Mouse (Mus musculus) kidney, postnatal 25 days (tissue): ENCODE measurements around the gene Ppp1r21.
A peak's percentile ranks its signal among the peaks of the same experiment; 100 is the strongest.

ENCODE experiments used
- DNase-seq, 2 experiments: peaks; one replicate each; pipeline ENCODE4 v3.0.0; 2021; ENCODE audit warnings: mixed read lengths in 2 of 2

Ppp1r21 gene

DNA sequence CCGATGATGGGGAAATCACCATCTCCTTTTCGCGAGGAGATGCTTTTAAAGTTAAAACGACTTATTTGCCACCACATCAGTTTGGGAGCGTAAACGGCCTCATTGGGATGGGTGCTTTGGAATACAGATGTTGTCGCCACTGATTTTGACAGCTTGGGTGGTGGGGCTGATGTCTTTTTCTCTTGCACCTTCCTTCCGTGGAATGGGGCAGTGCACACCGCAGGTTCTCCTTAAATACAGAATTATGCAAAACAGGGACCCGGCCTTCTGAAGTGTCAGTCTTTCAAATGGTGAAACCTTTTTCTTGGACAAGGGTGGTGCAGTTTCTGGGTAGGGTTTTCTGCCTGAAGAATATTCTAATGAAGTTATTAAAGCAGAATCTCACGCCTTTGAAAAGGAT, 749 bp downstream of the Ppp1r21 start:
- no peak for DNase-seq

DNA sequence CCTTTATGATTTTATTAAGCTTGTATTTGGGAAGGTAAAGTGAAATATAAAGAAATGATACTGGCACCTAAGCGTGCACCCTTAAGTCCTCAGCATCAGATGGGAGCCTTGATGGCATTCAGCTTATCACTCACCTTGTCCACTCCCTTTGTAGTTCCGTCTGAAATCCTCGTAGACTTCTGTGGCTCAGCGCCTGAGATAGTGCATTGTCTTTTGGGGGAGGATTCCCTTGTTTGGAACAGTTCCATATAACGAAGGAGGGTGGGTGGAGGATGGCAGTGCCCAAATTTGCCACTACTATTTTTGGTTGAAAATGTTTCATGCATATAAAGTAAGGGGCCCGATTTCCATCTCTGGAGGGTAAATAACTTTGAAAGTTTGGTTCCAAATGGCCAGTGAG, 1.3 kb downstream of the Ppp1r21 start:
- DNase-seq, result no peak

DNA sequence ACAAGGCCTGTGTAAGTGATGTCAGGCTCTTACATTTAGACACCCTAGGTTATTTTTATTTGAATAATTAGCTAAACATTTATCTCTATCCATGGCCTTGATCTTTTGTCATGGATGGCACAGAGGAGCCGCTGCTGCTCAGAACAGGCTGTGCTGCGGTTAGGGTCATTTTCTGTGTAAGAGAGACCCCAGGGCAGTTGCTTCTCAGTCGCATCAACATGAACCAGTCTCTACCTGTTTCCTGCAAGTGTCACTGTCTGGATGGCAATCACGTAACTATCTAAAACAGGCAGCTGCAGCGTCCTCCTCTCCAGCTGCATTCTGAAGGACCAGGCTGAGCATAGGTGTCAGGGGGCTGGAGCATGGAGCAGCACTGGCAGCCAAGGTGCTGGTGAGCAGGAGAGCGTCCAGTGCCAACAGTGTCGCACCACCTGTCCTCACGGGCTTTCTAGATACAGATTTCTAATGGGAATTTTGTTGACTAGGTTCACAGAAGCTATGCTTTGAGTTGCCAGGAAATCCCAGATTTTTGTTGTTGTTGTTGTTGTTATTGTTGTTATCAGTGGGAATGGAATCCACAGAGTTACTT, 8.0 kb downstream of the Ppp1r21 start:
- DNase-seq, result peak in 1 of 2 experiments; percentile 24

DNA sequence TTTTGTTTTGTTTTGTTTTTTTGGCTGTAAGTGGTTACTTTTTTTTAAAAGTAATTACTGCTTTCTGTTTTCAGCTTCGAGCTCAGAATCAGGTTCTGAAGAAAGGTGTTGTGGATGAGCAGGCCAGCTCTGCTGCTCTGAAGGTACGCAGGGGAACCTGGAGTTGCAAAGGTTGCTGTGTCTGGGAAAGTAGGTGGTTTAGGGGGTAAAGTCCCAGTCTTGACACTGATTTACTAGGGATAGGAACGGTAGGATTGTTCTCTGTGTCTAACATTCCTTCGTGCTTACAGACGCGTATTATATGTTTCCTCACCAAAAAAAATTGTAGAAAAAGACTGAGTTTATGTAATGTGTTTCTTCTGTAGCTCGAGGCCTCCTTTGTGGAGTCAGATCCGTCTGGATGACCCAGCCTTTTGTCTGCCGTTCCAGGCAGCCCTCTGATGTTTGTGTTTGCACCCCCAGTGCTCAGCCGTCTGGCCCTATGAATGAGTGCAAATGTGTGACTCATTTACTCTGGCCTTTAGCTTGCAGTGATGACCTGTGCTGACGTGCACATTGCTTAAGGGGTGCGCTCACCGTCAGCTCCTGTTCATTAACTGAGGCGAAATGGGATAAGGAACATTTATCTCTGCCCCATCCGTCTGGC, 13.0 kb downstream of the Ppp1r21 start:
- peak; percentile 50 to 84 for DNase-seq

DNA sequence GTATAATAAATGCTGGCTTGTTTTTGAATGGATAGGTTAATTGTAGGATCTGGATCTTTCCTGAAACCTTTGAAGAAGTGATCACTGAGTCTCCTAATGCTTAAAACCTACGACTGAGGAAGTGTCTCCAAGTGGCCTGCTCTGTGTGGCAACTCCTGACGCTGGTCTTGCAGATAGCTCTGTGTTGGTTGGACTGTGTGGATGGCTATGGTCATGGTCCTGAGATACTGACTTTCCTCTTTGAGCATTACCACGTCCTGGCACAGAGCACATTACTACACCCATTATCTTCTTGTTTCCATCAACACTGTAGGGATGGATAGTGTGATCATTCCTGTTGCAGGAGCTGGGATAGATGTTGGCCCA, 13.5 kb downstream of the Ppp1r21 start:
- DNase-seq, result no peak

DNA sequence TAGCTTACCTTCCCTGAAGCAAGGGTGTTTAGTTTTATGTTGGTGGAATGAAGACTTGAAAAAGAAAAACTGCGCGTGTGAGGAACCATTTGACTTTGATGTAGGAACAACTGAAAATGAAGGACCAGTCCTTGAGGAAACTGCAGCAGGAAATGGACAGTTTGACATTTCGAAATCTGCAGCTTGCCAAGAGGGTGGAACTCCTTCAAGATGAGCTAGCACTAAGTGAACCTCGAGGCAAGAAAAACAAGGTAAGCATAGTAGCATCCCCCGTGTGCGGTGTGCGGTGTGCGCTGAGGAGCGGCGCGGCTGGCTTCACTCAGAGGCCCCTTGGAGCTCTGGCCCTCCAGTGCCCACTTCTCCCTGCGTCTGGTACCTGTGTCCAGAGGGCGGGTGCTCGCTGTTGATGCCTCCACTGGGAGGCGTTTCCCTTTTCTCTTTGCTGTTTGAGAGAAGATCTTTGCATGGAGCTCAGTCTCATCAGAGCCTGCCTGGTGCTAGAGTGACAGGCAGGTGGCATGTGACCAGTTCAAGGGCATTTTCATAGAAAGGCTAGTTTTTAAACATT, 15.4 kb downstream of the Ppp1r21 start:
- DNase-seq, result no peak

DNA sequence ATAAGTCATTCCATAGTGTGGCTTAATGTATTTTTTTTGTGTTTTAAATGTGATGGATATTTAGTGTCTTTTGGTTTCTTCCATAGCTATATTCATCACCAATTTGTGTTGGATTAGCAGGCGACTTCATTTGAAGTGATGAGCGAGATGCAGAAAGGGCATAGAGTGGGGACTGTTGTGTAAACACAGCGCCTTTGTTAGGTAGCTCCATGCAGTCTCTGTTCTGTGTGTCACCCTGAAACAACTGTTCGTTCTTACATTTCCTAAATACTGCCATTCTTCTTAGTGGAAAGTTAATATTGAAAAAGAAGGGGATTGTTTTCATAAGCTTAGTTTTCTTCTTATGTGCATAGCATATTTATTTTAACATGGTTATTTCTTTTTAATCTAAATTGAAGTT, 16.8 kb downstream of the Ppp1r21 start:
- no peak for DNase-seq

DNA sequence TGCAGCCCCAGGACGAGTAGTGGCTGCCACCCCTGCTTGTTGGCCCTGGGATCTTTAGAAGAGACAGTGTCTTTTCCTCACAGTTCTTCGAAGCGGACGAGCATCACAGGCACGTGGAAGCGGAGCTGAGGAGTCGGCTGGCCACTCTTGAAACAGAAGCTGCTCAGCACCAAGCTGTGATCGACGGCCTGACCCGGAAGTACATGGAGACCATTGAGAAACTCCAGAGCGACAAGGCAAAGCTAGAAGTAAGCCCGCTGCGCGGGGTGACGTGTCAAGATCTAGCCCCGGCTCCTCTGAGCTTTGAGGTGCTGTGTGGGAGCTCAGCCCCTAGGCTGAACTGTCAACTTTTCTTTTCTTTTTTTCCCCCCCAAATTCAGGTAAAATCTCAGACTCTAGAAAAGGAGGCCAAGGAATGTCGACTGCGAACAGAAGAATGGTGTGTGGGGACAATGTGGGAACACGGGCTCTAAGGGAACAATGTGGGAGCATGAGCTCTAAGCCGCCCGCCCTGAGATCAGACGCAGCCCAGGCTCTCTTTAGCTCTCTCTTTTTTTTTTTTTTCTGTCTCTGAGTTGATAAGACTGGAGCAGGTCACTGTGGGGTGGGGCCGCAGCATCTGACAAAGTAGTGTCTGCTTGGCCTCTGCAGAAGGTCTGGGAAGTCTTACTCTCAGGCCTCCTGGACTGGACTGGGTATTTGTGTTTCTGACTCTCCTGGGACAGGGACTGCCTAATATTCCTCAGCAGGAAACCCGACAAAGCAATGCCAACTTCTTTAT, 19.7 kb downstream of the Ppp1r21 start:
- DNase-seq, result peak in 1 of 2 experiments; percentile 31

DNA sequence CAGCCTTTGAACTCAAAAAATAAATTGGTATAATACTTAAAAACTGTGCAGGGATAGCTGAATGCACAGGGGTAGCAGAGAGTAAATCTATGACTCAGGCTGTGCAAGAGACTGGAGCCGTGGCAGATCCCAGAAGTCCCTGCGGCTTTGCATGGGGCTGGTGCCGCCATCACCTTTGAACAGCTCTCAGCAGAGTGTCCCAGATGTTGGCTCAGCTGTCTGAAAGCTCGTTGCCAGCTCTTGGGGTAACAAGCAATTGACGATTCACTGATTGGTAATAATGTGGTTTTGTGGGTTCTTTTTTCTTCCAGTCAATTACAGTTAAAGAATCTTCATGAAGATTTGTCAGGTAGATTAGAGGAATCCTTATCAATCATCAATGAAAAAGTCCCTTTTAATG, 20.4 kb downstream of the Ppp1r21 start:
- DNase-seq, result peak in 1 of 2 experiments; percentile 57

DNA sequence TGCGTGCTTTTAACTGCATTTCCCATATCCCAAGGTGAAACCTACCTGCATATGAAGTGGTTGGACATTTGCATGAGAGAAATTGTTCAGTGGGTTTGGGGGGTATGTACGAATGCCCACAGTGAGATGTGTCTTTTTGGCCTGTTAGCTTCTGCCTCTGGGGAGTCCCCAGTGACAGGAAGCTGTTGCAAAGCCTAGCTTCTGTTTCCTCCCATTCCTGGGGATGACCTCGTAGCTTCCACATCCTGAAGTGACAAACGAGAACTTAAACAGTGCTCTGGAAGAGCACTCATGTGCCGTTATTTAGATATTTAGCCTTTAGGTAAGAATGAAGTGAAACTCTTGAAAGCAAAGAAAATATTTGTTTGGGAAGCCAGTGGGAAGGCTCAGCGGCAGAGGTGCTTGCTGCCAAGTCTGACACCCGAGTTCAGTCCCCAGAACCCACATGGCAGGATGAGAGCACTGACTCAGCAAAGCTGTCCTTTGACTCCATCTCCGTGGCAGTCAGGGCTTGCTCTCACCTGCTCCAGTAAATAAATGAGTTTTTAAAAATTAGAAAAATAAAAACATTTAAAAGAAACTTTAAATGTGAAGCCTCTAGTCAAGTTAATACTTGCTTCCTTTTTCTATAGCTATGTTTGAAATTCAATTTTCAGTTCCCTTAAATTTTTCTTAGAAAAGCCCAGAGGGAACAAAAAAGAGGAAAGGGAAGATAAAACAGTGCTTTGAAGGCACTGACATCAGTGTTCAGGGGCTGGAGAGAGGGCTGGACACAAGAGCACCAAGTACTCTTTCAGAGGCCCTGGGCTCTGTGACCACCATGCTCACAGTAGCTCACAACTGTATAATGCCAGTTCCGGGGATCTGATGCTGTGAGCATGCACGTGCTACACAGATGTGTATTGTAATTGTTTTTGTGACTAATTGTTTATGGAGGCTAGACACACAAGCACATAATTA, 21.3 kb downstream of the Ppp1r21 start:
- peak; percentile 40 to 62 for DNase-seq

DNA sequence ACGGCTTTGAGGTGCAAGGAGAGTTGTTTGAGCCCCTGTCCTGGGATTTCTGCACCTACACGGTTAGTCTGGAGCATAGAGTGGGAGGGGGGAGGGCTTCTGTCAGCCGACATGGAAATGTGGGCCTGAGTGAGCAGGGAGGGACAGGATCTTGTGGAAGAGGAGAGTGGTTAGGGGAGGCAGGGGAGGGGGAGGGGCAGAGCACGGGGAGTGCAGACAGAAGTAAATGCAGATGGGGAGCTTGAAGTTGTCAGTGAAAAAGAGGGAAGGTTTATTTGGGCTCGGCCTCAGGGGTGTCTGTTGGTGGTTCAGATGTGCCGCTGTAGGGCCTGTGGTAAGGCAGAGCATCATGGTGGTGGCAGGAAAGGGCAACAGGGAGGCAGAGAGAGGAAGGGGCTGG, 22.6 kb downstream of the Ppp1r21 start:
- no peak for DNase-seq

DNA sequence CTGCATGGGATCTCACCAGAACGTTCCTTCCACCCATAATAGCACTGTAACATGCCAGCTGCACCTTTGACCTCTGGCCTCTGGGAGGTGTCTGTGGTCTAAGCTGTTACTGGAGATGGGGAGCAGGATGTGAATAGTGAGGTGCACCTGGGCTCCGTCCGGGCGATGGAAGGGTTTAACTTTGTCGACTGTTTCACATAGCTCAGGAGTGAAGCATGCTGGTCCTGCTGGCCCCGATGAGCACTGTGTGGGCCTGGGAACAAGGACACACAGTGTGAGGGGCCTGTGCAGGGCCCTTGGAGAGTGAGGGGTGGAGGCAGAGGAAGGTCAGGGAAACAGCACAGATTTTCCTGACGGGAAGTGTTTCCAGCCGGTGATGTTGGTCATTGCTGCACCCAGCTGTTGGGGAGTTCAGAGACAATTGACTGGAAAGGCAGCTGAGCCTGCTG, 23.1 kb downstream of the Ppp1r21 start:
- DNase-seq, result no peak

DNA sequence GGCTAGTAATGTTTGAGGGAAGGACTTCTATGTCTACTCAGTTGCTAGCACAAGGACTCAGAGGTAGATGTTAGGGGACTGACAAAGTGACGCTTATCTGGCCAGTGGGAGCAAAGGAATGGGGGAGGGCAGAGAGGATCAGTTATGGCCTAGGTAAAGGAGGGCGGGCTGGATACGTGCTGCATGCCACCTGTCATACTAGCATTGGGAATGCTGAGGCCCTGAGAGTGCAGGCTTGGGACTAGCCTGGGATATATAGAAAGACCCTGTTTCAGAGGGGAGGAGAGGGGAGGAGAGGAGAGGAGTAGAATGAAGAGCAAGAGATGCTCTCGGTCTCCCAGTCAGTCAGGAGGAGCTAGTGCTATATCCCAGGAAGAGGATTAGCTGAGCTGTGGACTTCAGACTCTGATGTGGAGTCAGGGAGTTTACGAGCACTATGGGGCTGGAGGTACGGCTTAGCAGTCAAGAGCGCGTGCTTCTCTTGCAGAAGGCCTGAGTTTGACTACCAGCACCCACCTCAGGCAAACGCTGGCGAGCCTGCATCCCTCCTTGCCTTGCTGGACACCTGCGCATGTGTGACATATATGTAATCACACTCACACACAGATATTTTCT, 23.7 kb downstream of the Ppp1r21 start:
- peak; percentile 39 to 73 for DNase-seq

DNA sequence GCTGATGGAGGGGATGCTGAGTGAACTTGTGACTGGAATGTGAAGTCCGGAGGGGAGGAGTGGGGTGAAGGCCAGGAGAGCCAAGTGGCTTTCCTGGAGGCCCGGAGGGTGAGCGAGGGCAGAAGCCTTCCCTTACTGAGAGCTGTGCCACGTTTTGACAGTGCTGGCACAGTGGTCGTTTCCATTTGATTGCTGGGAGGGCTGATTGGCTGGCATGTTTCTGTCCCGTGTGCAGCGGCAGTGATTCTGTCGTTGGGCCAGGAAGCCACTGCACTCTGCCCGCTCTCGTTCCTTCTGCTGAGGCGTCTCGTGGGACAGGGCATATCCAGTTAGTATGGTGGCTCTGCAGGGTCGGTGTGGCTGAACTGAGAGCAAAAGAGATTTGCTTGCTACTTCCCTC, 26.3 kb downstream of the Ppp1r21 start:
- peak in 1 of 2 experiments; percentile 52 for DNase-seq

DNA sequence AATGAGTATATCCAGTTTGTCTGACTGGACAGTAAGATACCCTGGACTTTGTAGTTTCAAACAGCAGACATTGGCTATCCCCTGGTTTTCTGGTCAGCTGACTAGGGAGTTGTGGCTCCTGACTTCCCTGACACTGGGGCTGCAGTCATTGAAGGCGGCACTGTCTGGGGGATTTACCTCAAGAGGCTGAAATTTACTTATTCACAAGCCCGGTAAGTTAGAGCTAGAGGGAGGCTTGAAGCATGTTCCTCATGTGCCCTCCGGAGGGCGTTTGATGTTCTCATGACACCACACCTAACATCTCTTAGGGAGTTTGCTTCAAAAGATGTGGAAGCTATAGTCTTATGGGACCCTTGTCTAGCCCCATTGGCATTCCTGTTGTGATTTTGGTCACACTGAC, 26.8 kb downstream of the Ppp1r21 start:
- no peak for DNase-seq

DNA sequence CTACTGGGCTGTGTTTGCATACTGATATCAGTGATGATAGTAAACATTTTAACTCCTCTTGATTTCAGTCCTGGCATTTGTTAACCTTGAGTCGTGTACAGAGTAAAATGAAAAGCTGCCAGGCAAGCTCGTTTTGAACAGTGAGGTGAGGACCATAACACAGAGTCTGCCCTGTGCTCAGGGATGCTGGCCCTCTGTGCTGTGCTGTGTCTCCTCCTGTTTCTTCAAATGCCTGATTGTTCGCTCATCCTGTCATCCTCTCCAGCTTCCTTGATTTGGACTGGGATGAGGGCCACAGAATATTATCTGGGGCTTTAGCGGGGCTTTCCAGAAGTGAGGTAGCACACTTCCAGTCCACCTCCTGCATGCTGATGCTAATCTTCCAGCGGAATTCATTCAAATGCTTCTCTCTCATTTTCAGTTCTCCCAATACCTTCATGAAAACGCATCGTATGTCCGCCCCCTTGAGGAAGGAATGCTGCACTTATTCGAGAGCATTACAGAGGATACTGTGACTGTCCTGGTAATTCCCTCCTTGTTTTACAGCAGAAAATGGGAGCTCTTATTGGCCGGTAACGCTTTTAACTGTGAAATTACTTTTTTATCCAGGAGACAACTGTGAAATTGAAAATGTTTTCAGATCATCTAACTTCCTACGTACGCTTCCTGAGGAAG, 28.4 kb downstream of the Ppp1r21 start:
- peak; percentile 79 to 96 for DNase-seq

DNA sequence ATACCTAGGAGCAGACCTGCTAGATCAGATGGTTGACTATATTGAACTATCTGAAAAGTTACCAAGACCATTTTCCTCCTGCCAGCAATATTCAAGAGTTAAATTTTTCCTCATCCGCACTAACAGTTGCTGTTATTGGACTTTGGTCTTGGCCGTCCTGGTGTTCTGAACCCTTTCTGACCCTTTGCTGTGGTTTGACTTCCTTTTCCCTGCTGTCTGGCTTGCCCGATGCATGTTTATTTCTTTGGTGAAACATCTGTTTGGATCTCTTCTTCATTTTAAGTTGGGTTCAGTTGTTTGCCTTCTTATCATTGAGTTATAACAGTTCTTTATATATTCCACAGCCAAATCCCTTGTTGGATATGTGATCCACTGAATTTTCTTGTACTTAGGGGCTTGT, 33.7 kb downstream of the Ppp1r21 start:
- DNase-seq, result peak; percentile 61 to 74

DNA sequence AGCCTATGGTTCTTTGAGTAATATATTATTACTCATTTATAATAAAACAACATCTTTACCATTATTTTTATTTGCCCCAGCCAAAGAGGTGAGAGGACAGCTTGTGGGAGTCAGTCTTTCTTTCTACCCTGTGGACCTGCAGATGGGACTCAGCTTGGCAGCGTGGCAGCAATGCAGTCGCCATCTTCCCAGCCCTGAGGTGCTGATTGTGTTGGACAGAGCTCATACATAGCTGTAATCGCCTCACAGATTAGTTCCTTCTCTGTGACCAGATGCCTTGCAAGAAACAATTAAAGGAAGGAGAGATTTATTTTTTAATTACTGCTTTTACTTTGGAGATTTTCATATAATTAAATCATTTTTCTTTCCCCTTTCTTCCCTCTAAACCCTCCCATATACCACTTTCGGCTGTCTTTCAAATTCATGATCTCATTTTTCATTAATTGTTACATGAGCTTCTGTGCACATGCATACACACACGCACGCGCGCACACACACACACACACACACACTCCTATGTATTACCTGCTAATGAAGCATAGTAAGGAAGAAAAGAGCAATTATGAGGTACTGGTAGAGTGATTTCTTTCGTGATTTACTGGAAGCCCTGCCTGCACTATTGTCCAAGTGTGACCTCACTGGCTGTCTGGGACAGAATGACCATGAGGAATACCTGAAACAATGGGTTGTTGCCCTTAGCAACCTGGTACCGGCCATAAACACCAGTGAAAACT, 40.1 kb downstream of the Ppp1r21 start:
- no peak for DNase-seq

DNA sequence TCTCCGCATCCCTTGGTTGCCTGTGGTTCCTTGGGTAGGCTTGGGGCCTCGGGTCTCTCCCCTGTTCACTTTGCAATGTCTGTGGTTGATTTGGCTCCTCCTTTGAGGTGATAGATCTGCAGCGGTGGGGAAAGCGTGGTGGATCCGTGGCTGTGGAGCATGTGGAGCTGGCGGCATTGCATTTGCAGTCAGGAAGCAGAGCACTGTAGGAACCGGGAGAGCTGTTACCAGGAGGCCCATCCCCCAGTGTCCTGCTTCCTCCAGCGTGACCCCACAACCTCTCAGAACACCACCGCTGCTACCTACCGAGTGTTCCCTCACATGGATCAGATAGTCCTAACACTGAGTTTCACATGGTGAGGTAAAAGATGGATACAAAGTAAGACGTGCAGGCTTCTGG, 40.9 kb downstream of the Ppp1r21 start:
- DNase-seq, result no peak

DNA sequence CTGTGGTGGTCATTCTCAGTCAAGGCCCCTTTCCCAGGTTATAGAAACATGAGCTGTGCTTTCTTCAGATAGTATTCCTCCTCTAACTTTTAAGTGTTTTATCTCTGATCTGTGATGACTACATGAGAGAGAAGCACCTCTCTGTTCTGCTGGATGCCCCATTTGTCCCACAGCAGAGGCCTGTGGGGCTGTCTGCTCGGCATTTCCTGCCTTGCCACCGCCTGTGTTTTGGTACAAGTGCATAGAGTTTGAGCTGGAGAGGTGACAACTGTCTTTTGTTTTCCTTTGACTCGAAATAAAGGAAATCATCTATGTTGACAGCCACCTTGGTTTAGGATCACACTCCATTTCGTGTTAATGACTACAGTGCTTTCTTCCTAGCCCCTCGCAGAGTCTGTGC, 44.9 kb downstream of the Ppp1r21 start:
- DNase-seq, result no peak
